Mouse (Mus musculus): ENCODE measurements around the gene Impdh2.

DNA sequence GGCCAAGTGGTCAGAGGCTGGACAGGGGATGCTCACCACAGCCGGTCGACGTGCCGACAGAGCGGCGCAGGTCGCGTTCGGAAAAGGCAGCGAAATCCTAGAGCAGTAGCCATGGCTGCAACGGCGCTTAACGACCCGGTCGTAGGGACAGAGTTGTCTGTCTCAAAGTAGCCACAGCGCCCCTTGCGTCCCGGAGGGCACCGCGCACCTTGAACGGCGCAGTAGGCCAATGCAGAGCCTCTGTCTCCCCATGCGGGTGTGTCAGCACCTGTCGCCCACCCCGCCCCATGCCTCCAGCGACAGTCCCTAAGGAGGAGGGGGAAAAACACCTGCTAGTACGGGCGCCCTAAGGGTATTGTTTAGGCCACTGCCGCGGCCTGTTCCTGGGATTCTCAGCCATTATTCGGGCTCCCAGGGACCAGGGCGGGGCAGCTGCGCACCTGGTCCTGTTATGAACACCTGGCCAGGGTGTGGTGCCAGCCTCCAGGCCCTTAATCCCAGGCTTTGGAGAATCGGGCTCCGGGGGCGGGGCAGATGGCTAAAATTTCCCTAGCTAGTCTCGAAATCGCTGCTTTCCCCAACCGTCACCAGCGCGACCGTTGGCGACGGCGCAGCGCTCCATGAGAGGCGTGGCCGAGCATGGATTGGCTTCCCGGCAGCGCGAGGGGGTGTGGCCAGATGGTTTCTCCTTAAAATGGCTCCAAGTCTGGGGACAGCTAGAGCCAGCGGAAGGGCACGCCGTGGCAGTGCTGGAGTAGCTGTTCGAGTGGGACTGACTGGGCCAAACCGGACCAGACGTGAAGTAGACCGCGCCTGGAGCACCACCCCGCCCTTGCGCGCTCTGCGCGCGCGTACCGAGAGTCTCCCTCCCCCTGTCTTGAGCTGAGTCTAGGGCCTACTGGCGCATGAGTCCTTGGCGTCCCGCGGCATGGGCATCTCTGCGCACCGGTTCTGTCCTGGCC, 7.0 kb downstream of the Impdh2 start, which contains the start of gene Ndufaf3:
- TF ChIP-seq GATA1 (IDR thresholded peaks at IDR 0.05; ENCODE audit: borderline replicate concordance, low read length) (no peak), FLI1 (IDR thresholded peaks at IDR 0.05; ENCODE audit: low read length) (no peak)

Measured in megakaryocyte, embryonic 14.5 days (primary cell).